Mouse (Mus musculus): ENCODE results near the gene Emb. TPM values are rescaled to one million over a fixed set of nuclear protein-coding genes. Genes with fewer than 3 reads are reported as not detected.
A peak's percentile ranks its signal among the peaks of the same experiment; 100 is the strongest.

Gene Emb
- polyA plus RNA-seq, 1 experiment from 2014 or later: 39.9 TPM

DNA sequence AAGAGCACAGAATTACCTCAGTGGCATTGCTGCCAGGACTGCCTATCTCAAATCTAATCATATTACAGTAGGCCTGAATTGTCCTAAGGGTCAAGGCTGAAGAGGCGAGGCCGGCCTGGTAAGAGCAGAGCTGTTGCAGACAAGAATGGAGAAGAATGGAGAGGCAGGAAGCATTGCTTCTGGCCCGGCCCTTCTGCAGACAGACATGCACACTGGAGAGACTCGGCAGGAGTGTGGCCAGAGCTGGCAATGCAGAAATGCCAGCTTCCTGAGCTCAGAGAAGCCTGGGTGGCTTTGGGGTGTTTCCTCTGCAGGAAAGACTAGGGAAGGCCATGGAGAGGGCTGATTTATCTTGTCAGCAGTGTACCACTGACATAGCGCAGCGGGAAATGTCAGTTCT lies 17.2 kb downstream of the Emb start:
- Histone ChIP-seq H3K36me3 (ENCODE audit: control insufficient read depth, insufficient read depth, low read length) (no peaks in the 10 kb centered on the region), H3K9me3 (ENCODE audit: control insufficient read depth, low read length) (no peaks in the 10 kb centered on the region), H3K4me2 (ENCODE audit: low read depth, severe bottlenecking) (no peak overlapping the region), H3K9ac (ENCODE audit: low read length) (no peak overlapping the region), H3K27me3 (ENCODE audit: control insufficient read depth, insufficient read depth, low read length) (no peaks in the 10 kb centered on the region), H3K4me1 (ENCODE audit: control insufficient read depth, insufficient read depth, low read length) (no peaks in the 10 kb centered on the region), H3K27ac (replicated peaks; ENCODE audit: low read depth, low read length) (no peak overlapping the region), H3K4me3 (ENCODE audit: low read depth, low read length) (no peak overlapping the region)
- DNase-seq (ENCODE audit: low spot score) (no peak), ATAC-seq (ENCODE audit: insufficient number of reproducible peaks, low FRiP score, low TSS enrichment, low read depth) (no peak)
- WGBS: 87% methylated on average over 6 of the region's 6 CpGs

GRCm38 (mm10) chr13:117230371-117231110 lies 22.2 kb downstream of the Emb start:
- Histone ChIP-seq H3K9ac (ENCODE audit: low read length) (no peak overlapping the region), H3K27me3 (ENCODE audit: control insufficient read depth, insufficient read depth, low read length) (no peaks in the 10 kb centered on the region), H3K4me3 (ENCODE audit: low read depth, low read length) (no peak overlapping the region), H3K4me1 (ENCODE audit: control insufficient read depth, insufficient read depth, low read length) (peaks cover 3% of the 10 kb centered on the region; the same call in 1 of the 2 replicates), H3K36me3 (ENCODE audit: control insufficient read depth, insufficient read depth, low read length) (no peaks in the 10 kb centered on the region), H3K4me2 (ENCODE audit: low read depth, severe bottlenecking) (no peak overlapping the region), H3K9me3 (ENCODE audit: control insufficient read depth, low read length) (no peaks in the 10 kb centered on the region), H3K27ac (replicated peaks; ENCODE audit: low read depth, low read length) (no peak overlapping the region)
- 89% methylated on average over 6 of the region's 6 CpGs for WGBS
- no peak for ATAC-seq (ENCODE audit: insufficient number of reproducible peaks, low FRiP score, low TSS enrichment, low read depth)
- DNase-seq (ENCODE audit: low spot score): no peak

DNA sequence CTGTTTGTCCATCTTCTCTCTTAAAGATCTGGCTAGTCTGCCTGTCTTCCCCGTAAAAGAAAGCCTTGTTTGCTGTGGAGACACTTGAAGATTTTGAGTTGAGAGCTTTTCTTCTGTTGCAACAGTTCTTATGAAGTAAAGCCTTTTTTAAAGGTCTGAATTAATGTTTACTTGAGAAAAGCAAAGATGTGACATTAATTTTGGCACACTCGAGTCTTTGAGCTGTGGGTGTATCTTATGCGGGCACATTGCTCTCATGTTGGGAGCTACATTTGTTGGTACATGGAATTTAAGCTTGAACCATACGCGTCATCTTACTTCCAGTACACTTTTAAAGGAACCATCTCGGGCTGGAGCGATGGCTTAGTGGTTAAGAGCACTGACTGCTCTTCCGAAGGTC lies 25.5 kb downstream of the Emb start:
- 93% methylated on average over 8 of the region's 8 CpGs for WGBS
- H3K4me2 ChIP-seq (ENCODE audit: low read depth, severe bottlenecking): no peak overlapping the region
- ATAC-seq (ENCODE audit: insufficient number of reproducible peaks, low FRiP score, low TSS enrichment, low read depth) (no peak), DNase-seq (ENCODE audit: low spot score) (no peak)
- no peaks in the 10 kb centered on the region for H3K27me3 ChIP-seq (ENCODE audit: control insufficient read depth, insufficient read depth, low read length)
- 0 out of 2 replicates have a peak overlapping the region, but pooled peaks have one; percentile 15 for H3K27ac ChIP-seq (replicated peaks; ENCODE audit: low read depth, low read length)
- no peak overlapping the region for H3K4me3 ChIP-seq (ENCODE audit: low read depth, low read length)
- H3K9ac ChIP-seq (ENCODE audit: low read length): no peak overlapping the region
- H3K4me1 ChIP-seq (ENCODE audit: control insufficient read depth, insufficient read depth, low read length): peaks cover 5% of the 10 kb centered on the region; the same call in 1 of the 2 replicates
- no peaks in the 10 kb centered on the region for H3K36me3 ChIP-seq (ENCODE audit: control insufficient read depth, insufficient read depth, low read length)
- H3K9me3 ChIP-seq (ENCODE audit: control insufficient read depth, low read length): no peaks in the 10 kb centered on the region

DNA sequence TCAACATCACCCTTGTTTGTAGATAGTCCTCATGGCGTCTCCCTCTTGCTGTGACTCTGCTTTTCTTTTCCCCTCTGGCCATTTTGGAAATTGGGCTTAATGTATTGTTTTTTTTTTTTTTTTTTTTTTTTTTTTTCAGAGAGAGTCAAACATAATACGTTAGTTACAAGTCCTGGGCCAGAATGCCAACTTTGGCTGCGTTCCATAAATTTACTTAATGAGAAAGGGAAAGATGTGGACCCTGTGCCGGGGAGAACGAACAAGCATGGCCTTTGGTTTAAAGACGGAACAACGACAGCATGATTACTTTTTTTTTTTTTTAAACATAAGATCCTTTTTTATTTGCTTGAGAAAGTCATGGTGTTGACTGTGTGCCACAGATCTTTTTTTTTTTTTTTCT lies 26.1 kb downstream of the Emb start:
- Histone ChIP-seq H3K4me2 (ENCODE audit: low read depth, severe bottlenecking) (no peak overlapping the region), H3K27ac (replicated peaks; ENCODE audit: low read depth, low read length) (no peak overlapping the region), H3K9ac (ENCODE audit: low read length) (no peak overlapping the region), H3K36me3 (ENCODE audit: control insufficient read depth, insufficient read depth, low read length) (no peaks in the 10 kb centered on the region), H3K4me3 (ENCODE audit: low read depth, low read length) (no peak overlapping the region), H3K27me3 (ENCODE audit: control insufficient read depth, insufficient read depth, low read length) (no peaks in the 10 kb centered on the region), H3K9me3 (ENCODE audit: control insufficient read depth, low read length) (no peaks in the 10 kb centered on the region), H3K4me1 (ENCODE audit: control insufficient read depth, insufficient read depth, low read length) (peaks cover 5% of the 10 kb centered on the region; the same call in 1 of the 2 replicates)
- WGBS: 42% methylated on average over 7 of the region's 7 CpGs
- ATAC-seq (ENCODE audit: insufficient number of reproducible peaks, low FRiP score, low TSS enrichment, low read depth) (no peak), DNase-seq (ENCODE audit: low spot score) (no peak)

DNA sequence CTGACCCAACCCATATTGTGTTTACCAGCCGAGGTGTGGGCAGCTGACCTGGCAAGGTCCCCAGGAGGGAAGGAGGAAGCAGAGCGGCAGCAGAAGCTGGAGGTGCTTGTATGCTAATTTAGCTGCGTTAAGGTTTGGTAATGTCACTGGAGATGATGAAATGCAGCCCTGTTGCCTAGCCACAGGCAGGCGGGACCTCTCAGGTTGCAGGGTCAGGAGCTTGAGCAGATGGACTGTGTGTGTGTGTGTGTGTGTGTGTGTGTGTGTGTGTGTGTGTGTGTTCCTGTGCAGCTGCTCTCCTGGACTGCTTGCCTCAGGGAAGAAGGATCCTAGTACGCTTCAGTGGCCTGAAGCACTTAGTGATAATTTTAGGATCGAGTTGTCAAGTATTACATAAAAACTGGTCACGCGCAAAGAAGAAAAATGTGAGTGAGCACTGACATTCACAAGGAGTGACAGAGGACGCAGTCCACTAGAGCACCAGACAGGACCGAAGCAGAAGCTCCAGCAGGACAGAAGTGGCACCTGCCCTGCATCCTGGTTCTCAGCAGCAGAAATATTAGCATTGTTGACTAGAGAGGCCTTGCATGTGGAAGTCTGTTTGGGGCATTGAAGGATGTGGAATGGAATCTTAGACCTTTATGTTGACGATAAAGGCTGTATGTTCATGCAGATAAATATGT lies 27.3 kb downstream of the Emb start:
- Histone ChIP-seq H3K4me1 (ENCODE audit: control insufficient read depth, insufficient read depth, low read length) (peaks cover 5% of the 10 kb centered on the region; the same call in 1 of the 2 replicates), H3K27me3 (ENCODE audit: control insufficient read depth, insufficient read depth, low read length) (no peaks in the 10 kb centered on the region), H3K4me3 (ENCODE audit: low read depth, low read length) (no peak overlapping the region), H3K4me2 (ENCODE audit: low read depth, severe bottlenecking) (no peak overlapping the region; the same call in 1 of the 2 replicates), H3K9ac (ENCODE audit: low read length) (no peak overlapping the region), H3K27ac (replicated peaks; ENCODE audit: low read depth, low read length) (no peak overlapping the region; the same call in 1 of the 2 replicates), H3K36me3 (ENCODE audit: control insufficient read depth, insufficient read depth, low read length) (no peaks in the 10 kb centered on the region), H3K9me3 (ENCODE audit: control insufficient read depth, low read length) (no peaks in the 10 kb centered on the region)
- WGBS: 42% methylated on average over 11 of the region's 11 CpGs
- DNase-seq (ENCODE audit: low spot score) (peak; percentile 67), ATAC-seq (ENCODE audit: insufficient number of reproducible peaks, low FRiP score, low TSS enrichment, low read depth) (peak; percentile 82)

GRCm38 (mm10) chr13:117237111-117237510 lies 28.8 kb downstream of the Emb start:
- Histone ChIP-seq H3K9ac (ENCODE audit: low read length) (no peak overlapping the region), H3K4me2 (ENCODE audit: low read depth, severe bottlenecking) (no peak overlapping the region), H3K27me3 (ENCODE audit: control insufficient read depth, insufficient read depth, low read length) (no peaks in the 10 kb centered on the region), H3K27ac (replicated peaks; ENCODE audit: low read depth, low read length) (no peak overlapping the region), H3K4me3 (ENCODE audit: low read depth, low read length) (no peak overlapping the region), H3K36me3 (ENCODE audit: control insufficient read depth, insufficient read depth, low read length) (no peaks in the 10 kb centered on the region), H3K4me1 (ENCODE audit: control insufficient read depth, insufficient read depth, low read length) (peaks cover 5% of the 10 kb centered on the region; the same call in 1 of the 2 replicates), H3K9me3 (ENCODE audit: control insufficient read depth, low read length) (no peaks in the 10 kb centered on the region)
- WGBS: 89% methylated on average over 4 of the region's 4 CpGs
- ATAC-seq (ENCODE audit: insufficient number of reproducible peaks, low FRiP score, low TSS enrichment, low read depth): no peak
- no peak for DNase-seq (ENCODE audit: low spot score)

- 96% methylated on average over 3 of the region's 3 CpGs for WGBS
- Histone ChIP-seq H3K4me3 (ENCODE audit: low read depth, low read length) (no peak overlapping the region), H3K27ac (replicated peaks; ENCODE audit: low read depth, low read length) (no peak overlapping the region), H3K9ac (ENCODE audit: low read length) (no peak overlapping the region), H3K9me3 (ENCODE audit: control insufficient read depth, low read length) (no peaks in the 10 kb centered on the region), H3K27me3 (ENCODE audit: control insufficient read depth, insufficient read depth, low read length) (no peaks in the 10 kb centered on the region), H3K4me2 (ENCODE audit: low read depth, severe bottlenecking) (no peak overlapping the region), H3K4me1 (ENCODE audit: control insufficient read depth, insufficient read depth, low read length) (no peaks in the 10 kb centered on the region), H3K36me3 (ENCODE audit: control insufficient read depth, insufficient read depth, low read length) (no peaks in the 10 kb centered on the region)
- DNase-seq (ENCODE audit: low spot score) (no peak), ATAC-seq (ENCODE audit: insufficient number of reproducible peaks, low FRiP score, low TSS enrichment, low read depth) (no peak)
Measured at GRCm38 (mm10) chr13:117242063-117242462, 33.7 kb downstream of the Emb start.

- no peak for DNase-seq (ENCODE audit: low spot score)
- no peak overlapping the region for H3K9ac ChIP-seq (ENCODE audit: low read length)
- WGBS: 88% methylated on average over 5 of the region's 5 CpGs
- no peaks in the 10 kb centered on the region for H3K27me3 ChIP-seq (ENCODE audit: control insufficient read depth, insufficient read depth, low read length)
- no peak for ATAC-seq (ENCODE audit: insufficient number of reproducible peaks, low FRiP score, low TSS enrichment, low read depth)
- no peak overlapping the region for H3K27ac ChIP-seq (replicated peaks; ENCODE audit: low read depth, low read length)
- no peaks in the 10 kb centered on the region for H3K36me3 ChIP-seq (ENCODE audit: control insufficient read depth, insufficient read depth, low read length)
- no peaks in the 10 kb centered on the region for H3K4me1 ChIP-seq (ENCODE audit: control insufficient read depth, insufficient read depth, low read length)
- no peak overlapping the region for H3K4me3 ChIP-seq (ENCODE audit: low read depth, low read length)
- H3K4me2 ChIP-seq (ENCODE audit: low read depth, severe bottlenecking): no peak overlapping the region
- H3K9me3 ChIP-seq (ENCODE audit: control insufficient read depth, low read length): no peaks in the 10 kb centered on the region
Measured at GRCm38 (mm10) chr13:117242621-117243020, 34.3 kb downstream of the Emb start.
